Mouse (Mus musculus): ENCODE data around the gene Dll4. TPM values are rescaled to one million over a fixed set of nuclear protein-coding genes. Genes with fewer than 3 reads are reported as not detected.

Dll4 gene
- total RNA-seq, 1 experiment from 2014 or later: 14.4 TPM

DNA sequence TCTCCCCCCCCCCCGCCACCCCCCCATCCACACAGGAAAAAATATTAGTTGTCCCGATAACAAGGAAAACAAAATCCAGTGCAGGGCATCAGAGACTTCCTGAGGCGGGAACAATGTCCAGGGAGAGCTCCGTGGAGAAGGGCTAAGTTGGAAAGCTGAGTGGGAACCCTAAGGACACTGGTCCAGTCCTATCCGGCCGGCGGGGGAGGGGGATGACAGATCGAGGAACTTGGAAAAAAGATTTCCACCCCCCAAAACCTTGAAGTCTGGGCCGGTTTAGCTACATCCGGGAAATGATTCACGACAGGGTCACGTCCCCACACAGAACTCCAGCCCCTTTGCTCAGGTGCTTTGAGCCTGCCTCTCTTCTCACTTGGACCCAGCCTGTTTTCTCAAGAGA, 14.0 kb upstream of the Dll4 start:
- DNase-seq: peak; percentile 75

DNA sequence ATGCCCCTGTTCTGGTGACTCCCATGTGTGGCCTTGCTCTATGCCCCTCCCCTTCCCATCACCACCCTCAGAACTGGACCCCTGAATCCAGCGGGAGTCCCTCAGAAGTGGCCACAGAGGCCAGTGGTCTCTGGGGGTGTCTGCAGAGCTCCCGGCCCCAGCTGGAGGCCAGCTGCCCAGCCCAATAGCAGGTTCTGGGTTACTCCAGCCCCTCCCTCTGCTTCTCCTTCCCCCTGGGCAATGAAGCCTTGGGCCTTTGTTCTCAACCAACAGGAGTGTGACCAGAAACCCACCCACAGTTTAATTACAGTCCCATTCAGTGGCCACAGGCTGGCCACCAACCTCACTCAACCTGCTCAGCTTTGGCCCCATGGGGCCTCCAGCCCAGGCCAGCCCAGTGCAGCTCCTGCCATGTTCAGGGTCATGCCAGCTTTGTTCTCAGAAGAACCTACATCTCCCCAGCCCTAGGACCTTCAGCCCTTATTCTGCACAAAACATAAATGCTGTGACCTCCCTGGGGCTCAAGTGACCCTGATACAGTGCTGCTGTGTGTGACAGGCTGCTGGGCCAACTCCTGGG, 13.1 kb upstream of the Dll4 start:
- DNase-seq: peak; percentile 53

DNA sequence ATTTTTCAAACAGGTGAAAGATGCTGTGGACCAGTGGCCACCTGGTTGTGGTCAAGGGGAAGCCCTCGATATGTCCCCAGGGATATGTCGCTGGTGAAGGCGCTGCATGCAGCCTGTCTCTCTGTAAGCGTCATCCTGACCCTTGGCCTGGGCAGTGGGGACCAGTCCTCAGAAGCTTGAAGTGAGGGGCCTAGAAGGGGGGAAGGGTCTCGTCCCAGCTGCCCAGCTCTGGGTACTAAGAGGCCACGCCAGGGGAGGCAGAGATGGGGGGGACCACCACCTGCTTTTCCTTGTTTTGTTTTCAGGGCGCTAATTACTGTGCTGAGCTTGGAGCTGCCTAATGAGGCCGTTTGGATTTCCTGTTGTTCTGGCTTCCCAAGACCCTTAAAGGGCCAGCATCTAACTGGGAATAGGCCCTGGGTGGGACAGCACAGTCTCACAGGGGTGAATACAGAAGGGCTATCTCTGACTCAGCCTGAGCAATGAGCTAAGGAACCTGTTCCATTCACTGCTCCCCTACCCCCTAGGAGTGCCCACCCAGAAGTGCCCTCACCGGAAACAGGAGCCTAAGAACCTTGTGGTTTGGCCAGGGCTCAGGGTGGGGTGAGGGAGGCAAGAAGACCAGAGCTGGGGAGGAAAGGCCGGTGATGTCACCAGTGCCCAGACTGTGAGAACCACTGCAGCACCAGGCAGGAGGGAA, 11.7 kb upstream of the Dll4 start:
- no peak for DNase-seq

DNA sequence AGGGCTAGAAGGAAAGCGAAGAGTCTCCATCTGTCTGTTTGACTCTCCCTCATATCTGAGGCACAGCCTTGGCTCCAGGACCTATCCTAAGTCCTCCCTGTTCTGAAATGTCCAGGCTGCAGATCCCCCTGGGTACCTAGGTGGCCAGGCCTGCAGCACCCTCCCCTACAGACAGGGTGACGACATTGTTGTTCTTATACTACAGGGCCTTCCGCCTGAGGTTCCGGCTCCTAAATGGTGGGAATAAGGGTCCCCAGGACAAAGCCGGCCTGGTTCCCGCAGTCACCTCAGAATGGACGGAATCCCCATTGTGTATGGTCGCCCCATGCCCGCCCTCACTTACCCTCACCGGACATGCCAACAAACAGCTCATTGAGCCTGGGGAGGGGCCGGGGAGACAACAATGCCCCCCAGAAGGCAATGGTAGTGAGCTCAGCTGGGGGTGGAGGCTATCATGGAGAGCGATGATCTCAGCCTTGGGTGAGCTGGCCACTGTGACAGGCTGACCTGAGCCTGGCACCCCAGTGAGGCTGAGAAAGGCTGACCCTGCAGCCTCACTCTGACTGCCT, 10.8 kb upstream of the Dll4 start:
- DNase-seq: no peak

DNA sequence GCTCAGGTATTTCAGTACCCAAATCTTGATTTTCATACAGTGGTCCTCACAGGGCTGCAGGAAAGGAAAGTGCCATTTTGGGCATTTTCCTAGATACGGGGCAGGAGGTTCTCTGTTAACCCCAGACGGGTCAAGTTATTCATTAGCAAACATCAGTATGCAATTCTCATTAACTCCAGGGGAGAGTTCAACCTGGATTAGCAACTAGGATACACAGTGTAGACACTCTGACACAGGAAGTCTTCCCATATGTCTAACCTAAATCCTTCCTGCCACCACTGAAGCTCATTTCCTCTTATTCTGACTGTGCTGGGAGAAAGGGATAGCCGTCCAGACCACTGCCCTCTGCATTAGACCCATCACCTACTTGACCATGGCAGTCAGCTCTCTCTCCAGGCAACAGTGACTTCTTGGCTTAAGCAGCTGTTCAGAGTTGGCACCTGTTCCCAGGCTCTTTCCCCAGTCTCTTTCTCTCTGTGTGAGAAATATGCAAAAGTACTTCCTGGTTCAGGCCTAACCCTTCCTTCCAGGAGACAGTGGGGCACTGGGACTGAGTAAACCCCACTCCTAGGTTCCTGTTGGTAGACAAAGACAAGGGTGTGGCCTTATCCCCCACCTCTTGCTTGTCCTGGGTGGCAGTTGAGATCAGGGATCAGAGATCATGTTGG, 7.4 kb upstream of the Dll4 start:
- peak; percentile 41 for DNase-seq

DNA sequence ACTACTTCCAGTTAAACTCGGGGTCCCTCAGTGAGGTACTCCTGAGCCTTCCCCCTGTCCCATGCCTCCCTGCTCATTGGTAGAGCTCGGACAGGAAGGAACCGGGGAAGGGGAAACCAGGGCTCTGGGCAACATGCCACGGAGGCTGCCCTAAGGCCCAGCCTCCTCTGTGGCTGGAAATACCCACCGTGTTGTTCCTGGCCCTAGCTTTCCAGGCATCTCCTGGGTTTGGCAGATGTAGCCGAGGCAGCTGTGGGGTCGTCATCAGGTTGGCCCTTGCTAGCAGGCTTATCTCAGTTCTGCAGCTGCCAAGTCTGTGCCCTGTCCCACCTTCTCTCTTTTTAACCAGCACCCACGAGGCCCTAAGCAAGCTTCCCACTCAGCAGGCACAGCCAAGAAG, 5.0 kb upstream of the Dll4 start:
- DNase-seq: peak; percentile 56

DNA sequence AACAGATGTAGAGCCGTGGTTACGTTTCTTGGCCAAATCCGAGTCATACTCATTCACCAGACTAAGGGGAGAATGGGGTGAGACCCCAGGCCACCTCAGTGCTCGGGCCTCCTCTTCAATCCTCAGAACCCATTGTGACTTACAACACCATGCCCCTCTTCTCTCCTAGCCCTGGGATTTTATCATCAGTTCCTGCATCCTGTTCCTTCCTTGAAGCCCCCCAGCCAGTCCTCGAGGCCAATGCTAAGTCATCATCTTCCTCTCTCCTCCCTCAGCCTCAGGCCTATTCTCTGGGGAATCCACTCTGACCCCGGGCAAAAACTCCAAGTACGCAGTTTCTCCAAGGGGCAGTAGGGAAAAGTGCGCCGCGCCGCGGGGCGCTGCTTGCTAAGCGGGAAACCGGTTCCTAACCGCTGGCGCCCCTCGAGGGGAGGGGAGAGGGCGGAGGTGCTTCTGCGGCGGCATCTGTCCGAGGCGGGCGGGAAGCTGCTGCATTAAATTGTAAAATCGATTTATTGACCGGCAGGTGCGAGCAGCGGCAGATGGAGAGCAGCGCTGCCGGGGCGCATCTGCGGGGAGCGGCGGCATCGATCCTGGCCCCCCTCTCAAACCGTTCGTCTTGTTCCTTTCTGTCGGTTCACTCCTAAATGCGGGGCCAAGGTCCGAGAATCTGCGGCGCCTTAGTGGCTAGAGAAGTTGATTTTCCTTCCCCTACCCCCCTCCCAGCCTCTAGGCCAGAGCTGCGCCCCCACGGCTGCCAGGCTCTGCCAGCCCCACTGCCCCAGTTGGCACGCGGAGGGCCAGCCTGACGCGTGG, 3.6 kb upstream of the Dll4 start:
- no peak for DNase-seq

DNA sequence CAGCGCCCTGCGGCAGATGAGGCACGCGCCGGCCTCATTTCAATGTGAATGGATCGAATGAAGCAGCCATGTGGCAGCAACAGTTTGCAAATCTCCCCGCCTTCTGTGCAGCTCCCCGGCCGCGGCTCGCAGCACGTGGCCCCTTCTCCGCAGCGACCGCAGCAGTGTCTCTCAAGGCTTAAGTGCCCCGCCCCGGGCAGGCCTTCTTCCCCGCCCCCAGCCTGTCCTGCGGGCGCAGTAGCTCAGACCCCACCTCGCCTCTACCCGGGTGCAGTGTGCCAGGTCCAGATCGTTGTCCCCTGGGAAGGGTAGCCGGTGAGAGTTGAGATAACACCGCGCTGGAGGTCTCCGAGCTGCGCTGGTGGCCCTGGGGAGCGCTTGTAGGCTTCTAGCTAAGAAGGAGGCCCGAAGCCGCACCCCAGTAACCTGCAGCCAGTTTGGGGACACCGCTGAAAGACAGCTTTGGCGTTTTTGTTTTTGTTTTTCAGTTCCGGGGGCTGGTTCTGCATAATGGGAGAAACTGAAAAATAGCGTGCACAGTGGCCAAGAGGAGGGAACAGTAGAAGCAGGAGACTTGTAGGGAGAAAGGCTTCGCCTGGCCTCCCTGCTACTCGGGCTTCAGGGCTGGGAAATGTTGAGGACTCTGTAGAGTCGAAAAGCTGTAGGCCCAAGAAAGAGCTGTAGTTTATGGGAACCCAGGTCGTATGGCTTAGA, 2.8 kb upstream of the Dll4 start:
- peak; percentile 52 for DNase-seq

DNA sequence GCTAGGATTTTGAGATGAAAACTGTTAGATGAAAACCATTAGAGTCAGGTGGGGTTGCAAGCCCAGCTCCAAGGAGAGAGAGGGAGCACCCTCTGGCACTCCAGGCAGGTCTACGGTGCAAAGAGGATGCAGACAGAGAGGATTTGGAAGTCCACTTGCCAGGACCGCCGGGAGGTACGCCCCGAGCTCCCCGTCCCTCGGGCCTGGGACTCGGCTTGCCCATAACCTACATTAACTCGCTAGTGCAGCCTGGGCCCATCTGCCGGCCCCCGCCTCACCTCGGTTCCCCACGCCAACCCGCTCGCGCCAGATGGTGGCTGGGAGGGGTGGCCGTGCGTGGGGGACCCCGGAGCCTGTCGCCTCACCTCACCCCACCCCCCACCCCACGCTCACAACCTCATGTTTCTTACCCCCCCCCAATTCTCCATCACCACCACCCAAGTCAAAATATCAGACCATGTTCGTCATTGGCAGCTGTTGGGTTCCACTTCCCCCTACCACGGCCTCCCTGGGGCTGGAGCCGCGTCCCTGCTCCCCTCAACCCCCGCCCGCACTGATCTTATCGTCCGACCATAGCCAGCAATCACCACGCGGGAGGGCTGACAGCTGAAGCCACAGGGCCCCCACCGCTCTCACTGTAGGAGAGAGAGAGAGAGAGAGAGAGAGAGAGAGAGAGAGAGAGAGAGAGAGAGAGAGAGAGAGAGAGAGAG, 1.6 kb upstream of the Dll4 start:
- no peak for DNase-seq

DNA sequence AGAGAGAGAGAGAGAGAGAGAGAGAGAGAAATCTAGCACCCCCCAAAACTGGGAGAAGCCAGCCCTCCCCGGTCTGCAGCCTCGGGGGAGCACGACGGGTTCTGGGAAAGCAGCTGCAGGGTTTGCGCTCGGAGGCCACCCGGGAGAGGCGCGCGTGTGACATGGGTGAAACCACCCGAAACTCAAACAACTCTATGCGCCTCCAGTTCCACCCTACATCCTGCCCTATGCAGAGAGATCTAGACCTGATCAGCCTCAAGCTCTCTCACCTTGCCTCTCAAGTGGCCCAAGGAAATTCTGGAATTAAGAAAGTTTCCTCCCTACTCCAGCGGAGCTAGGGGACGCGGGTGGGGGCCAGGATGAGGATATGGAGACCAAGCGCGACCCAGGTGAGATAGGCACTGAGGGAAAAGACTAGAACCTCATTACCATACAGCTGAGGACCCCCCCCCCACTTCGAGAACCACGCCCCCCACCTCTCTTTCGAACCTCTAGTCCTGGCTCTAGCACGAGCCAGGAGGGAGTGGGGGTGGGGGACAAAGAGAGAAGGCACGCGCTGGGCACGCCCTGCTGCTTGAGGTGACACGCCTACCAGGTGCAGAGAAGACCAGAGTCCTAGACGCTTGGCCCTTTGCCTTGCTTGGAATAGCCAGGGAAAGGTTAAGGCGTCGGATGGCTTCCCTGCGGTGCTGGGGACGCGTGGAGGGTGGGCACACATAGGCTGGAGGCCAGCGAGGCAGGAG, 837 bp upstream of the Dll4 start:
- DNase-seq: no peak

DNA sequence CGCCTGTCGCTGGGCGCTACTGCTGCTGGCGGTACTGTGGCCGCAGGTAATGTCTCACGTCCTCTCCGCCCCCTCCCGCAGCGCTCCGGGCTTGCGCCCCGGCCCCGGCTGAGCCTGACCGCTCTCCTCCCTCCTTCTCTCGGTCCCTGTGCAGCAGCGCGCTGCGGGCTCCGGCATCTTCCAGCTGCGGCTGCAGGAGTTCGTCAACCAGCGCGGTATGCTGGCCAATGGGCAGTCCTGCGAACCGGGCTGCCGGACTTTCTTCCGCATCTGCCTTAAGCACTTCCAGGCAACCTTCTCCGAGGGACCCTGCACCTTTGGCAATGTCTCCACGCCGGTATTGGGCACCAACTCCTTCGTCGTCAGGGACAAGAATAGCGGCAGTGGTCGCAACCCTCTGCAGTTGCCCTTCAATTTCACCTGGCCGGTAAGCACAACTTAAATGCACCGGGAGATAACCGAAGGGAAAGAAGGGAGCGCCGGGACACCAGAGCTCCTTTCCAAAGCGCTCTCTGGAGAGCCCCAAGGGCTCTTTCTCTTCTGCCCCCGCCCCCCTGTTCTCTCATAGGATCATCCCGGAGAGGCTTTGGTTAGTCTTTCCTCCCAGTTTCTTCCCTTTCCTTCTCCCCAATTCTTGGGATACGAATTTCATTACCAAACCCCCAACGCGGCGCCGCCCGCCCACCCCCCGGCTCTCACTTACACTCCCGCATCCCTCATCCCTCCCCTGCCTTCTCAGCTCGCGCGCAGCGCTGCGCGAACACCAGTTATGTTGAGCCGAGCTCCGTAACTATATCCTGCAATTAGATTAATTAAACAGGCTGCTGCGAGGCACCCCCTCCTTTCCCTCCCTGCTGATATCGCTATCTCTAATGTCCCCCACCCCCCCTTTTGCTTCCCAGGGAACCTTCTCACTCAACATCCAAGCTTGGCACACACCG, 847 bp downstream of the Dll4 start:
- no peak for DNase-seq

DNA sequence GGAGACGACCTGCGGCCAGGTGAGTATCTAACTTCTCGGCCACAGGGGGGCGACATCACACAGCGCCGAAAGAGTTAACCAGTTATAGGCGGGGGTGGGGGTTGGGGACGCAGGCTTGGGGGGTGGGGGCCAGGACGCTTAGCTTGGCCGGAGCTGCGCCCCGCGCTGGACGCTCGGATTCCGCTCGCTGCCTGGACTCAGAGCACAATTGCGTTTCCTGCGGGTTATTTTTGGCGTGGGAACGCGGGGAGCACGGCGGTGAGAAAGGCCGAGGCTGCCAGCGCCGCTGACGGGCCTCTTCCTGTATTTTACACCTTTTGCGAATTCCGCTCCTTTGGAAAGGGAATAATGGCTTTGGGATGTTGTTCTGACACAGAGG, 1.5 kb downstream of the Dll4 start:
- DNase-seq: peak; percentile 75

DNA sequence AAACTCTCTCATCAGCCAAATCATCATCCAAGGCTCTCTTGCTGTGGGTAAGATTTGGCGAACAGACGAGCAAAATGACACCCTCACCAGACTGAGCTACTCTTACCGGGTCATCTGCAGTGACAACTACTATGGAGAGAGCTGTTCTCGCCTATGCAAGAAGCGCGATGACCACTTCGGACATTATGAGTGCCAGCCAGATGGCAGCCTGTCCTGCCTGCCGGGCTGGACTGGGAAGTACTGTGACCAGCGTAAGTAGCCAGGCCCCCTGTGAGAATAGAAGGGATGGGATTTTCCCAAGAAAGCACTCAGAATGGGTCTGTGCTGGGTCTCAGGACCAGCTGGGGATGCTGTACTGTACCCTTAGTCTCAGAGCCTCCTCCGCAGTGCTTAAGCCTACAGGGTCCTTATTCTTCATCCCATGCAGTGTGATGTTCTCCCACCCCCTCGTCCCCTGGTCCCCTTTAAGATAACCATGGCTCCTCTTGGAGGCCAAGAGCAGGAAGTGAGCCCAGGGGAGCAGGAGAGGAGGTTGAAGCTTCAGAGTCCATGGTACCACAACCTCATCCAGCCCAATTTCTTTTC, 2.5 kb downstream of the Dll4 start:
- no peak for DNase-seq

DNA sequence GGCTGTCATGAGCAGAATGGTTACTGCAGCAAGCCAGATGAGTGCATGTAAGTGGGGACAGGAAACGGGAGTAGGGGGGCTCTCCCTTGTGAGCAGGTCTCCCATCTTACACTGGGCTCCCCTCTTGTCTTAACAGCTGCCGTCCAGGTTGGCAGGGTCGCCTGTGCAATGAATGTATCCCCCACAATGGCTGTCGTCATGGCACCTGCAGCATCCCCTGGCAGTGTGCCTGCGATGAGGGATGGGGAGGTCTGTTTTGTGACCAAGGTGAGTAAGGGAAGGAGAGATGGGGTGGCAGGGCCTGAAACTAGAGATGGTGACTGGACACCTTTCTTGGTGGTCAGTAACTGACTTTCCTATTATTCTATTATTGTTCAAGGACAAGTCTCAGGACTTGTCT, 3.0 kb downstream of the Dll4 start:
- no peak for DNase-seq

DNA sequence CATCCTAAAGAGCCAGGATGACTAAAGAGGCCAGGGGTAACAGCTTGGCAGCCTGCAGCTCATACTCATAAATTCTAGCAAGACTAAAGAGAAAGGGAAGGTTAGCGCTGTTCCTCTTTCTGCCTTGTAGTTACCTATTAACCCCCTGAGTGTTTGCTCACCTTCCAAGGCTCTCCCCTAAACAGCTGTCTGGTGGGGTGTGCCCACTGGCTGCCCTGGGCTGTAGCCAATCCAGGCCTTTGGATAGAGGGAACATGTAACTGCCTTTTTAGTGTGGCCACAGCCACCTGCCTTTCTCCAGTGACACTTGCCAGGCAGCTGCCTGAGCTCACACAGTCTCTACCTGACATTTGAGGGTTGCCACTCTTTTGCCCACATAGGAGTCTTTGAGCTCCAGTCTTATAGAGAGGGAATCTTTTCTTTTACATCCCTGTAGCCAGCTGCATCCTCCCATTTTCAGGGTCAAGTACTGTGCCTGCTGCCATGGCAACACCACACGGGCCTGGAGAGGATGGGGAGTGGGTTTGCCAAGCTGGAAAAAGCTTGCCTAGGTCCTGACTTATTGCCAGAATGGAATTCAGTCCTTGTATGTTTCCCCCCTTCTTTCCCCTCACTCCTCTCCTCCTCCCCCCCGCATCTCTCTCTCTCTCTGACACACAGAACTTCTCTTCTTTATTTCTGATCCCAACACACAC, 3.7 kb downstream of the Dll4 start:
- no peak for DNase-seq

DNA sequence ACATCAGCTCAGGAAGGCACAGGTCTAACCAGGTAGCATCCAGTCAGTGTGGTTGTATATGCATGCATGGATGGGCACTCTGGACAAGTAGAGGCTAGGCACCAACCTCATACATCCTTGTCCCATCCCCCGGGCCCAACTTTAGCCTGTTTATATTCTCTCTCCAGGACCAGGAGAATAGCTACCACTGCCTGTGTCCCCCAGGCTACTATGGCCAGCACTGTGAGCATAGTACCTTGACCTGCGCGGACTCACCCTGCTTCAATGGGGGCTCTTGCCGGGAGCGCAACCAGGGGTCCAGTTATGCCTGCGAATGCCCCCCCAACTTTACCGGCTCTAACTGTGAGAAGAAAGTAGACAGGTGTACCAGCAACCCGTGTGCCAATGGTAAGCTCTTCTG, 5.2 kb downstream of the Dll4 start:
- no peak for DNase-seq

DNA sequence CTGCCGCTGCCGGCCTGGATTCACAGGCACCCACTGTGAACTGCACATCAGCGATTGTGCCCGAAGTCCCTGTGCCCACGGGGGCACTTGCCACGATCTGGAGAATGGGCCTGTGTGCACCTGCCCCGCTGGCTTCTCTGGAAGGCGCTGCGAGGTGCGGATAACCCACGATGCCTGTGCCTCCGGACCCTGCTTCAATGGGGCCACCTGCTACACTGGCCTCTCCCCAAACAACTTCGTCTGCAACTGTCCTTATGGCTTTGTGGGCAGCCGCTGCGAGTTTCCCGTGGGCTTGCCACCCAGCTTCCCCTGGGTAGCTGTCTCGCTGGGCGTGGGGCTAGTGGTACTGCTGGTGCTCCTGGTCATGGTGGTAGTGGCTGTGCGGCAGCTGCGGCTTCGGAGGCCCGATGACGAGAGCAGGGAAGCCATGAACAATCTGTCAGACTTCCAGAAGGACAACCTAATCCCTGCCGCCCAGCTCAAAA, 6.6 kb downstream of the Dll4 start:
- no peak for DNase-seq

DNA sequence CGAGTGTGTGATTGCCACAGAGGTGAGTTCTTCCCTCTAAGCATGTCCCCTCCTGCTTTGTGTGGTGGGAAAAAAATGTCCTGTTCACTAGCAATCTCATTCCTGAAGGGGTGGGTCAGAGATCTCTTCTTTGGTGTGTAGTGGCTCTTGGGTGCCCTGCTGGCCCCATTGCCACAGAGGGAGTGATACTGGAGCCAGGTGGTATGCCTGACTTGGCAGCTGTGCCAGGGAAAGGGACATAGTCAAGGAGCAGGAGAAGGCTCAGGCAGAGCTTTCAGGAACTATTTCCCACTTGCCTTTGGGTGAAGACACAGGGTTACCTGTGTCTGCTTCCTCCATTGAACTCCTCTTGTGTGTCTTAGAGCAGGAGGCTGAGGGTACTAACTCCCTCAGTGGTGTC, 8.6 kb downstream of the Dll4 start:
- no peak for DNase-seq
